Mouse (Mus musculus): ENCODE results near the gene Col1a1.
A peak's percentile ranks its signal among the peaks of the same experiment; 100 is the strongest.

Gene Col1a1

DNA sequence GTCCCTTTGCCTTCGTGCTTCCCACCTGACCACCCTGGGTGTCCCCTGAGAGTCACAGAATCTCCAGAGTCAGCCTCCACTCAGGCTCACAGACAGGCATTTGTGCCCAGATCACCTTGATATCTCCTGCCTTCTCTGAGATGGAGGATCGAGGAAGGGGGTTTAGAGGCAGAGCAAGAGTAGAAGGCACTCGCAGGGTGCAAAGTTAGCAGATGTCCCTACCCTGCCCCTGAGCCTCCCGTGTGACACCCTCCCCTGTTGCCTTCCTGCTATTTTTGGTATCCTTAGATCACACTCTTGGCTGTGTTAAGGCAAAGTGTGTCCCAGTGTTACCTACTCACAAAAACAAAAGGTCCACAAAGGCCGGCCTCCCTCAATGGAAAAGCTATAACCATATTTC lies 40.2 kb downstream of the Col1a1 start, which contains the start of gene Sgca:
TSS of gene Sgca (minus strand) at position 129 of the 400 bp plus-strand sequence.
- DNase-seq (ENCODE audit: extremely low spot score) = no peak

DNA sequence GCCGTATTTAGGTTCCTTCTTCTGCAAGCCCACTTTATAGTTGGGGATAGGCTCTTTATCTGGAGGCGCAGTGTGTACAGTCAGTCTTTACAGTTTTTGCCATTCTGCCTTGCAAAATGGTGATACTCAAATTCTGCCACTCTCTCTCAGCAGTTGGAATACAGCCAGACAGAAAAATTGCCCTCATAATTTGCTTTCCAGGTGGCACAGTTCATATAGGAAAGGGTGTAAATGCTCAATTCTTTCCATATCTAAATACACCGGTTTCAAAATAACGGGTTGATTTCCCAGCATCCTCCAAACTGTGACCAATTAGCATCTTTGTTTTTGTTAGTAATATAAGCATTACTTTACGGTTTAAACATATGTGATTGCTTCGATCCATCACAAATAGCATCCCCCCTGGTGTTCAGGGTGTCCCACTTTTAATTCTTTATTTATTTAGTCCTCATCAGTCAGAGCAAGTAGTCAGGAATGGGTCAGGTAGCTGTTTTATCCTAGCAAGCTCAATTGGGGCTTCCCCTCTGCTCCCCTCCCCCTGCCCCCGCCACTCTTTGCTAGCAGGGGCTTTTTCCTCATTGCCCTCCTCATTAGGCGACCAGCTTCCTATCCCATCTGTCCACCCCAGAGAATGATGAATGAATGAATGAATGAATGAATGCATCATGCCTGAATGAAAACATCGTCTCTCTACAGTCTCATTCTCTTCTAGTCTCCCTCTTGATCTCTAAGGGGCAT lies 42.3 kb downstream of the Col1a1 start:
- DNase-seq (ENCODE audit: extremely low spot score) = no peak

DNA sequence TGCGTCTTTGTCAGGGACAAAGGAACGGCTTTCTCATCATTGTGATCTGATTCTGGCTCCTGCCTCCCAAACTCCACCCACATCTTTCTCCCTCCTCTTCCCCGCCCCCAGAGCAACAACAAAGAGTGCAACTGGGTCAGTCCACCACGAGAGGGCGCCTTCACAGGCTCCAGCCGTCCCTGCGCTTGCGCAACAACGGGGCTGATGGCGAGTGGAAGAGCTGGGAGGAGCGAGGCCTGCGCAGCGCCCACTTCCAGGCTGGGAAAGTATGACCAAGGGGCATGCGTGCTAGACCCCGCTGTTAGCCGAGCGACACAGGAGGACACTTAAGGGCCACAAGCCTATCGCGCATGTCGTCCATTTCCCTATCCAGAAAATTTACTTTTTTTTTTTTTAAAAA lies 42.9 kb downstream of the Col1a1 start:
- DNase-seq (ENCODE audit: extremely low spot score) = peak; percentile 98

DNA sequence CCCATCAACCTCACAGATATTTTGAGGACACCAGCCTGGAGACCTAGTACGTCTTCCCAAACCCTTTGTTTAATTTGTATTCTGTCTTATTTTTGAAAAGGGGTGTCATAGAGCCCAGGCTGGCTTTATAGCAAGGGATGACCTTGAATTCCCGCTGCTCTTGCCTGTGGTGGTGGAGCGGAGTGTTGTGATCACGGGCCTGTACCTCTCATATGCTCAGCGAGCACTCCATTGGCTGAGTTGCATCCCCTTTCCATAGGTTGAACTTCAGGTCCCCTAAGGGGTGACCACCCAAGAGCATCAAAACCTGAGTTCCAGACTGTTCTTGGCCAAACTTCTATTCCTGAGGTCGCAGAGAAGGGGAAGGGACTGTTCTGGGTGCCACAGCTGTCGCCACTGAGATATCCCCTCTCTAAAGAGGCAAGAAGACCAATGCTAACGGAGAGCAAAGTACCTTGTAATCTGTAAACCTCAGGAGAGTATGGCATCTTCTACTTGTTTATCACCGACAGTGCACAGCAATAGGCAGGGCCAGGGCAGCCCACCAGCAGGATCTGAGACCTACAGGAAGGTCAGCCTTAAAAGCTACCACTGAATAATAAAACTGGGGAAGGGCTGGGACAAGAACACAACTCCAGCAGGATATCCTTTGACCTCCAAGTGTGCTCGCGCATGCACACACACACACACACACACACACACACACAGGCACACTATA lies 43.6 kb downstream of the Col1a1 start:
- DNase-seq (ENCODE audit: extremely low spot score) = no peak

DNA sequence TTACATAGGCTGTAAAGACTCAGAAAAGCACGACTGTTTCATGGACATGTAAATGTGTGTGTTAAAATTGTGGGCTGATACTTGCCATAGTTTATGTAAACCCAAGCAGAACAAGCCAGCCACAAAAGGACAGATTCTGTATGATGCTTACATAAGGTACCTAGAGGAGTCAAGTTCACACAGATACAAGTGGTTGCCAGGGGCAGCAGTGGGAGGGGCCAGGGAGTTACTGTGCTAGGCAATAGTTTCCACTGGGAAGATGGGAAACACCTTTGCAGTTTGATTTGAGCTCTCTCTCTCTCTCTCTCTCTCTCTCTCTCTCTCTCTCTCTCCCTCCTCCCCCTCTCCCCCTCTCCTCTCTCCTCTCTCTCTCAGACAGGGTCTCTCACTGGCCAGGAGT lies 49.1 kb downstream of the Col1a1 start:
- no peak for DNase-seq (ENCODE audit: extremely low spot score)

DNA sequence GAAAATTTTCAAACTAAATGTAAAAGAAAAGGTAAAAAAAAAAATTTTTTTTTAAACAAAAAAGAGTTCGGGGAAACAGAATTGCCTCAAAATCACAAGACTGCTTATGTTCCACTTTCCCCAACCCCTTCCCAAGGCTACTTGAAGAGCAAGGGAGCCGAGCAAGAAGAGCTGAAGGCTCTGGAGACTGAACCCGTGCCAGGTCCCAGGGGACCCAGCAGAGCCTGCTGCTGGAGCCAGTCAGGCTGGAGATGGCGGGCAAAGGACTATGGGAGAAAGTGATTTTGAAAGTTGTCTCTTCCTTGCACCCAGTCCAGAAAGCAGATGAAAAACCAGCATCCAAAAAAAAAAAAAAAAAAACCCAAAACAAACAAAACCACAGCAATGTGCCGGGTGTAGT lies 49.8 kb downstream of the Col1a1 start:
- DNase-seq (ENCODE audit: extremely low spot score) = no peak

DNA sequence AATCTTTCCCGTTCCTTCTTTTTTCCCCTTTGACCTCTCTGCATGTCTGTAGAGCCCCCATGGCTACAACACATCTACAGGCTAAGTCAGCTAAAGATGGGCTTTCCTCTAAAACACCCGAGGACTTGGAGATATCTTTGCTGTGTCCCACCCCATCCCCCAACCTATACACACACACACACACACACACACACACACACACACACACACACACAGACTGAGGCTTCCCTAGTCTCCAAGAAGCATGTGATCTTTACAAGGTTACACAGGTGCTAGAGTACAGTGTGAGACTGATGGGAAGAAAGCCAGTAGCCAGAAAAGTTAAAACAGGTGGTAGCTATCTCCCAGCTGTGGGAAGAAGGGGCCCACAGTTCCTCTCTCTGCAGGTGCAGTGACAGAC lies 50.4 kb downstream of the Col1a1 start:
- DNase-seq (ENCODE audit: extremely low spot score) = no peak

DNA sequence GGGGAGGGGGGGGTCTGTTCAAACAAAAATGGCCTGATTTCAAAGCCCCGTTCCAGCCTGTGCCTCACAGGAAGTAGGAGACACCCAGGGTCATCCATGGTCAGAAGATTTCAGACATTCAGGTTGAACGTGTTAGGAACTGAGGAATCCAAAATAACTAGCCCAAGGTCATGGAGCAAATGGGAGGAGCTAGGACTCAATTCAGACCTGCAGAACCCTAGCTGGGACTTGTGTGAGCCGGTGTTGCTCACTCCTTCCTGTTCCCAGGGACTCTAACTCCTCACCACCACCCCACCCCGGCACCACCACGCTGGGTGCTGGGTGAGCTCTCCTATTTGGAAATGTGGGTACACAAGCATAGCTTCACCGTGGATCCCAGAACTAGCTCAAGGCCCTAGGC lies 51.3 kb downstream of the Col1a1 start:
- DNase-seq (ENCODE audit: extremely low spot score) = no peak

DNA sequence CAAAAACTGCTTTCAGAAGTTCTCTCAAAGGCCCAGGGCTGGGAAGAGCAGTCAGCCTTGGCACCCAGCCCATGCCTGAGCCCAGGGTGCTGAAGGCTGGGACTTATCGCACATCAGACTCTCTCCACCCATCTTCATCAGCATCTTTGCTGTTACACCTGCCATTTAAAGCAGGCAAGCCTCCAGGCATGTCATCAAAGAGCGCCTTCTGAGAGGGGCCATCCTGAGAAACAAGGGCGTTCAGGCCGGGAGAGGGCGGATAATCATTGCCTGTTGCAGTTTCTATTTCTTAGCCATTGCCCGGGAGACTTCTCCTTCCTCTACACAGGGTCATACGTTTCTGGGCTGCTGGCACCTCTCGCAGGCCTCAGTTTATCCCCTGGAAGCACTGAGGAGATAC lies 51.8 kb downstream of the Col1a1 start:
- no peak for DNase-seq (ENCODE audit: extremely low spot score)

DNA sequence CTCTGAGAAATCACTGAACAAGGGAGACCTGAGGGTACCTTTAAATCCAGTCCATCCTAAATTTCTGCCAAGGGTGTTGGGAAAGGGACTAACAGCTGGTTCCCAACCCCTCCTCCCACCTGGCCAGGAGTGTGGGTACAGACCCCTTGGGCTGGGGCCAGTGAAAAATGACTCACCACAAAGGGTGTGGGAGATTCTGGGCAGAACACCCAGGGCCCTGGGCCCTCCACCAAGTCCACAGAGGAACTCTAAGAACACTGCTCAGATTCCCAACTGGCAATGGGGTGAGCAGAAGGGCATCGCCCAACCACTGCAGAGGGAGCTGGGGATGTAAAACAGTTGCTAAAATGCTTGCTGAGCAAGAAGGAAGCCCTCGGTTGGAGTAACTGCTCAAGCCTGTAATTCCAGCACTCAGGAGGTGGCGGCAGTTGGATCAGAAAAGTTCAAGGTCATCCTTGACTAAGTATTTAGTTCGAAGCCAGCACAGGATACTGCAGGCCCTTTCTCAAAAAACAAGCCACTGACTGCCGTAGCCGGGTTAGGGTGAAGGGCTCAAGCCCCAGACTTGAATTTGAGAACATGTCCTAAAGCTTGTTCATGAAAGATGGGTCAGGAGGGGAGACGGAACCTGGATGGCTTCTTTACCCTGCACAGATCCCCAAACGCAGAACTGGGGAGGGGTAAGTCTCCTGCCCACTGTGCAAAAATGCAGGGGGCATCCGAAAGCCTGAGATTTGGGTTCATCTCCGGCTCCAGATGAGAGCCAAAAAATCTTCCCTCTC lies 52.9 kb downstream of the Col1a1 start:
- DNase-seq (ENCODE audit: extremely low spot score) = no peak

DNA sequence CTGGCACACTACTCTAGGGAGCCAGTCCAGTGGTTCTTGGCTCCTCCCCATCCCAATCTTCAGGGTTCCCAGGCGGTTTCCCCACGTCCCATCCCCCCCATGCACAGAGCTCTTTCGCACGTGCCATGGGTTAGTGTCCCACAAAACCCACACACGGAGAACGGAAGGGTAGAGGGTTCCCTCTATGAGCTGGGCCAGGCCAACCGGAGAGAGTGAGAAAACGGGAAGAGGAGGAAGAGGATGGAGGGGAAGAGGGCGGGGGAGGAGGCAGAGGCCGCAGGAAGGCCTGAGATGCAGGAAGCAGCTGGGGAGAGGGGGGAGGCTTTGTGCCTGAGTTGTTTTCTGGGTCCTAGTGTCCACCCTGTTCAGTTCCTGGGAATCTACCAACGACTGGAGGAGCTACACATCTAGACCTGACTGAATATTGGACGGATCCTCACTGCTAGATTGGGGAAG lies 53.6 kb downstream of the Col1a1 start:
- DNase-seq (ENCODE audit: extremely low spot score) = peak; percentile 89

DNA sequence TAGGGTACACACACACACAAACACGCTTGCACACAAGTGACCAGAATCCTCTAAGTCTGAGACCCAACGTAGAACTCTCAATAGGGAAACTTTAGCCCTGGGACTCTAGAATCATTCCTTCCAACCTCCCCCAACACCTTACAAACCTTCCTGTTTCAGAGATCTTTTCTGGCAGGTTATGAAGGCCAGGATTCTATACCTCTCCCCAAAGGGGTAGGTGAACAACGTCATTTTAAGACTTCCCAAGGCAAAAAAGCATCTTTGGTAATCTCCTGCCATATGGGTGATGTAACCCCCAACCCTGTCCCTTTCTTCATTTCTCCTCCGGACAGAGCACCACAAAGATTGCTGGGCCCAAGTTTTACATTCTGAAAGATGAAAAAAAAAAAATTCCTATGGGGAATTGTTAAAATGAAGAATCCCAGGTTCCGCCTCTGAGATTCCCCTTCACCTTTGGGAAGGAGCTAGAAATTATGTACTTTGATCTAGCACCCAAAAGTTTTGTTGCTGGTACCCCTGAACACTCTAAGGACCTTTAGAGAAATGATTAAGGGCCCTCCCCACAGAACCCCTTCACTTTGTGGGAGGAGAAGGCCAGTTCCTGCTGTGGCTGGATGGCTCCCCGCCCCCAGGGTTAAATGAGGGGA lies 54.2 kb downstream of the Col1a1 start:
- DNase-seq (ENCODE audit: extremely low spot score) = no peak

DNA sequence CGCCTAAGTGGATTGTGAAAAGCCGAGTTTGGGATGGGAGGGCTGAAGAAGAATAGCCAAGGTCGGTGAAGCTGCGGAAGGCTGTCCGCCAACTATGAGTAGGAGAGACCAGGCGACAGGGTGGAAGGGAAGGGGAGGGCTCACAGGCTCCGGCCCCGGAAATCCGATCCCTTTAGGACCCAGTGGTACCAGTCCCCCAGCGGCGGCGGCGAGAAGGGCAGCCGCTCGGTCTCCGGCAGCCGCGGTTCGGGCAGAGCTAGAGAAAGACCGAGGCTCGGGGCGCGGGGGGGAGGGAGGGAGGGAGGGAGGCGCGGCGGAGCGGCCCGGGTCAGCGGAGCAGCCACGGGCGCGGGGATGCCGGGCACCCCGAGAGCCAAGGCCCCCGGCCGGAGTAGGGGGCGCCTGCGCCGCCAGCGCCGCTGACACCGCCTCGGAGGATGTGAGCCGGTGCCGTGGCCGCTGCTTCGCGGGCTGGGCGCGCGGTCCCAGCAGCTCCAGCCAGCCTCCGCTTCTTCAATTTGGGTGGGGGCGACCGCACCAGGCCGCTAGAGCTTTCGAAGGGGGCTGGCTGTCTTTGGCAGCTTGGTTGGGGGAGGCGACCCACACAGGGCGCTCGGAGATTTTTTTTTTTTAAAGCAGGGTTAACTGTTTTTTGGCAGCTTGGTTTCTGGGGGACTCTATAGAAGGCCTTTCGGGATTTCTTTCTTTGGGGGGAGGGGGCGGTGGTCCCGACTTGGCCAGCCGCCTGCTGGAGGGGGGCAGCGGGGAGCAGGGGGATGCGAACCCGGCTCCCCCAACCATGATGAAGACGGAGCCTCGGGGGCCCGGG lies 54.9 kb downstream of the Col1a1 start, which contains the start of gene Ppp1r9b:
TSS of gene Ppp1r9b (plus strand) at position 287 of the 829 bp plus-strand sequence.
- peak; percentile 94 for DNase-seq (ENCODE audit: extremely low spot score)

DNA sequence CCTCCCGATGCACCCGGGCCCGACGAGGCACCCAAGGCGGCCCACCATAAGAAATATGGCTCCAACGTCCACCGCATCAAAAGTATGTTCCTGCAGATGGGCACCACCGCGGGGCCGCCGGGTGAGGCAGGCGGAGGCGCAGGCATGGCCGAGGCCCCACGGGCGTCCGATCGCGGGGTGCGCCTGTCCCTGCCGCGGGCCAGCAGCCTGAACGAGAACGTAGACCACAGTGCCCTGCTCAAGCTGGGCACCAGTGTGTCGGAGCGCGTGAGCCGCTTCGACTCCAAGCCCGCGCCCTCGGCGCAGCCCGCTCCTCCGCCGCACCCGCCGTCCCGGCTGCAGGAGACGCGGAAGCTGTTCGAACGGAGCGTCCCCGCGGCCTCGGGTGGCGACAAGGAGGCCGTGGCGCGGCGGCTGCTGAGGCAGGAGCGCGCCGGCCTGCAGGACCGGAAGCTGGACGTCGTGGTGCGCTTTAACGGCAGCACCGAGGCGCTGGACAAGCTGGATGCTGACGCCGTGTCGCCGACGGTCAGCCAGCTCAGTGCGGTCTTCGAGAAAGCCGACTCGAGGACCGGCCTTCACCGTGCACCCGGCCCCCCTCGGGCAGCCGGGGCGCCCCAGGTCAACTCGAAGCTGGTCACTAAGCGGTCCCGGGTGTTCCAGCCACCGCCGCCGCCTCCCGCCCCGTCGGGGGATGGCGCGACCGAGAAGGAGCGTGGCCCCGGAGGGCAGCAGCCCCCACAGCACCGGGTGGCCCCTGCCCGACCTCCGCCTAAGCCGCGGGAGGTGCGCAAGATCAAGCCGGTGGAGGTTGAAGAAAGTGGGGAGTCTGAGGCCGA lies 55.8 kb downstream of the Col1a1 start:
- DNase-seq (ENCODE audit: extremely low spot score) = peak; percentile 50

DNA sequence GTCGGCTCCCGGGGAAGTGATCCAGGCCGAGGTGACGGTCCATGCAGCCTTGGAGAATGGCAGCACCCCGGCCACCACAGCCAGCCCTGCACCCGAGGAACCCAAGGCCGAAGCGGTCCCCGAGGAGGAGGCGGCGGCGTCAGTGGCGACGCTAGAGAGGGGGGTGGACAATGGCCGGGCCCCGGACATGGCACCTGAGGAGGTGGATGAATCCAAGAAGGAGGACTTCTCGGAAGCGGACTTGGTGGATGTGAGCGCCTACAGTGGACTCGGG lies 56.4 kb downstream of the Col1a1 start:
- DNase-seq (ENCODE audit: extremely low spot score) = no peak

DNA sequence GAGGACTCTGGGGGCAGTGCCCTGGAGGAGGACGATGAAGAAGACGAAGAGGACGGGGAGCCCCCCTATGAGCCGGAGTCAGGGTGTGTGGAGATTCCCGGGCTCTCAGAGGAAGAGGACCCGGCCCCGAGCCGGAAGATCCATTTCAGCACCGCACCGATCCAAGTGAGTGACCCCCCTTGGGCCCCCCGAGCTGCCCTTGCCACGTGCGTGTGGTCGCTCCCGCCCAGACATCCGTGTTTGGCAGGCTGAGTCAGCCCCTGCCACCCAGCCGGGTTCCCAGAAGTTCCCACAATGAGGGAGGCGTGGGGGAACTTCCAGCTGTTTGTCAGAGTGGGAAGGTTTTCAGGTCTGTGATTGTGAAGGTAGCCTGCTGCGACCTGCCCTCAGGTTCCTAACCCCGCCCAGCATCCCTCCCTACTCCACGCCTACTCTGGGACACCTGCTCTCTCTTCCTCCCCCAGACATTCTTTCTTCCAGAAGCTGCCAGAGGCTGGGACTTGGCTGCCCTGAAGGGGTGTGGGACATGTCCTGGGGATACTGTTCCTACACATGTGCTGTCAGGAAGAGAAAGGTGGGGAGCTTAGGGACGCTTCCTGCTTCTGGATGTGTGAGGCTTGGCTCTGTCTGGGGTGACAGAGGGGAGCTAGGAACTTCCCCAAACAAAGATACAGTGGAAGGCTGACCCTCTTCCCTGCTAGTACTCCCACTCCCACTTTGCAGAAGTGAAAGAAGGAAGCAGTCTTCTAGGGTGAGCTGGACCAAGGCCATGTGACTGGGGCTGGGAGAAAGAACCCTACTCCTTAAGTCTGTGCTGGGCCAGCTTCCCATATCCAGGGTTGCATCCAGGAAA lies 57.0 kb downstream of the Col1a1 start:
- peak; percentile 46 for DNase-seq (ENCODE audit: extremely low spot score)

DNA sequence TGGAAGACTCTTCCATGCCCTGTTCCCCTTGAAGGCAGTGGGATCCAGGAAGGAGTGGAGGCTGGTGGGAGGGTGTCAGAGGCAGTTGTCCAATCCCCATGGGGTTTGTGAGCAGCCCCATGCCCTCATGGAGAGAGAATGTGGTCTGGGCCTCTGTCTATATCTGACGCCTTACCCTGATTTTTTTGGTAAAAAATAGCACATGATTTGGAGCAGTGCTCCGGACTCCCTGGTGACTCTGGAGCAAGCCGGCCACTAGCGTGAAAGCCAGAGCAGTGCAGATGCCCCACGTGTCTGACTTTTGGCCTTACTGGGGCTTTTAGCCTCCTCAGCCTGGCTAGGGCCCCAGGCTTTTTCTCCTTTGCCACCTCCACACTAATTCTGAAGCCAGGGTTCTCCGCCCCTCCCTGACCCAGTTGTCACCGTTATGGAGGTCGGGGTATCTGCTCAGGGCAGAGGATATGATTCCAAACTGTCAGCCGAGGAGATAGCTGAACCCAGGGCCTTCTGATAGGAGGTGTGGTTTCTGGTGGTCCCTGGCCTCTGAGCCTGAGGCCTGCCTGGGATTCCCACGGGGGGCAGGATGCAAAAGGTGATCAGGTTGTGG lies 58.3 kb downstream of the Col1a1 start:
- no peak for DNase-seq (ENCODE audit: extremely low spot score)

DNA sequence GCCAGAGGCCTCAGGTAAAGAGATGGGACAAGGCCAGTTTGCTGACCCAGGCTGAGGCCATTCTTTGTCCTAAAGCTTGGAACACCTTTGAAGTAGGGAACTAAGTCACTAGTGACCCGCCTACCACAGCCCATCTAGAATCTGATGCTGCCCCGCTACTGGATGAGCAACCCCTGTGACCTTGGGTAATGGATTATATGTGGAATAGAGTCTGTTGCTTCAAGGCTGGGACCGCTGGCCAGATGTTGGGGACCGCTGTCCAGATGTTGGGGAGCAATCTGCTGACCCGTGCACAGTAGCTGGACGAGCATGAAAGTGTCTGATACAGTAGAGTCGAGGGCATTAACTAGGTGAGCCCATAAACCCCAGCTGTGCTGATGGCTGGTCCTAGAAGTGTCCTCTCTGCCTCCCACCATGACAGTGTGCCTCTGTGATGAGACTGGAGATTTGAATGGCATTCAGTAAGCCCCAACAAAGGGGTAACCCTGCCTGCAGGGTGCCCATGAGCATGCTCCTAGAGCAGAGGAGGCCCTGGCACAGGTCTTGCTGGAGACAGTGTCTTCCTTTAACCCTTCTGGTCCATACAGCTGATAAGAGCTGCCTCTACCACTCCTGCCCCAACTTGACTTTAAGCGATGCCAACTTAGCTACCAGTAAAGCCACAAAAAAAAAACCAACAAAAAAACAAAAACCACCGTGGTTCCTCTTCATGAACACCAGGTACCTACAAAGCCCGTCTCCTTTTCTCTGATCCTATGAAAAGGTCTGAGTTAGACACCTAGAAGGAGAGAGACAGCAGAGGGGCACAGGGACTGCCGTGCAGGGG lies 59.1 kb downstream of the Col1a1 start:
- no peak for DNase-seq (ENCODE audit: extremely low spot score)

All from embryo, embryonic 9.5 days (tissue).